Mouse (Mus musculus) layer of hippocampus, adult 9-11 months (tissue): ENCODE measurements around the gene Chrnd.

Experiments
- DNase-seq: peaks from one replicate; pipeline ENCODE4 v3.0.0; 2022

The Chrnd gene

GRCm38 (mm10) chr1:87184751-87185139, 5.7 kb upstream of the Chrnd start:
- peak; percentile 63 for DNase-seq

GRCm38 (mm10) chr1:87185526-87185925, 4.9 kb upstream of the Chrnd start:
- no peak for DNase-seq

- DNase-seq, result no peak
These were observed 4.0 kb upstream of the Chrnd start for GRCm38 (mm10) chr1:87186261-87187036.

GRCm38 (mm10) chr1:87187037-87187355, 3.4 kb upstream of the Chrnd start:
- peak; percentile 34 for DNase-seq

GRCm38 (mm10) chr1:87197296-87197695, 6.9 kb downstream of the Chrnd start:
- no peak for DNase-seq

- no peak for DNase-seq
These were observed 8.0 kb downstream of the Chrnd start for GRCm38 (mm10) chr1:87198119-87199065.

GRCm38 (mm10) chr1:87200811-87201210, 10.4 kb downstream of the Chrnd start:
- DNase-seq, result no peak

- no peak for DNase-seq
These were observed 11.4 kb downstream of the Chrnd start for GRCm38 (mm10) chr1:87201848-87202247.

- DNase-seq, result no peak
These were observed 13.4 kb downstream of the Chrnd start for GRCm38 (mm10) chr1:87203779-87204178.

GRCm38 (mm10) chr1:87204465-87204864, 14.1 kb downstream of the Chrnd start, which contains the start of gene Chrng:
Gene Chrng, plus strand, starts transcription at chr1:87204657.
- no peak for DNase-seq

GRCm38 (mm10) chr1:87205038-87205437, 14.6 kb downstream of the Chrnd start:
- DNase-seq, result no peak

GRCm38 (mm10) chr1:87205502-87205901, 15.1 kb downstream of the Chrnd start:
- DNase-seq, result no peak

- no peak for DNase-seq
These were observed 15.9 kb downstream of the Chrnd start for GRCm38 (mm10) chr1:87206339-87206738.

- no peak for DNase-seq
These were observed 21.0 kb downstream of the Chrnd start for GRCm38 (mm10) chr1:87211431-87211830.

GRCm38 (mm10) chr1:87213735-87214704, 23.6 kb downstream of the Chrnd start, which contains the start of gene Eif4e2:
Gene Eif4e2, plus strand, starts transcription at chr1:87213914.
- peak; percentile 94 for DNase-seq

- no peak for DNase-seq
These were observed 24.3 kb downstream of the Chrnd start for GRCm38 (mm10) chr1:87214748-87215147.

GRCm38 (mm10) chr1:87217938-87218337, 27.5 kb downstream of the Chrnd start:
- no peak for DNase-seq

GRCm38 (mm10) chr1:87225739-87226138, 35.3 kb downstream of the Chrnd start:
- DNase-seq, result no peak

- no peak for DNase-seq
These were observed 36.2 kb downstream of the Chrnd start for GRCm38 (mm10) chr1:87226409-87227159.

- no peak for DNase-seq
These were observed 36.7 kb downstream of the Chrnd start for GRCm38 (mm10) chr1:87227160-87227550.

- no peak for DNase-seq
These were observed 40.2 kb downstream of the Chrnd start for GRCm38 (mm10) chr1:87230606-87231005.

GRCm38 (mm10) chr1:87232197-87232596, 41.8 kb downstream of the Chrnd start:
- no peak for DNase-seq
